9 mouse cellular contexts compared by ENCODE assay signal in the genomic region with DNA sequence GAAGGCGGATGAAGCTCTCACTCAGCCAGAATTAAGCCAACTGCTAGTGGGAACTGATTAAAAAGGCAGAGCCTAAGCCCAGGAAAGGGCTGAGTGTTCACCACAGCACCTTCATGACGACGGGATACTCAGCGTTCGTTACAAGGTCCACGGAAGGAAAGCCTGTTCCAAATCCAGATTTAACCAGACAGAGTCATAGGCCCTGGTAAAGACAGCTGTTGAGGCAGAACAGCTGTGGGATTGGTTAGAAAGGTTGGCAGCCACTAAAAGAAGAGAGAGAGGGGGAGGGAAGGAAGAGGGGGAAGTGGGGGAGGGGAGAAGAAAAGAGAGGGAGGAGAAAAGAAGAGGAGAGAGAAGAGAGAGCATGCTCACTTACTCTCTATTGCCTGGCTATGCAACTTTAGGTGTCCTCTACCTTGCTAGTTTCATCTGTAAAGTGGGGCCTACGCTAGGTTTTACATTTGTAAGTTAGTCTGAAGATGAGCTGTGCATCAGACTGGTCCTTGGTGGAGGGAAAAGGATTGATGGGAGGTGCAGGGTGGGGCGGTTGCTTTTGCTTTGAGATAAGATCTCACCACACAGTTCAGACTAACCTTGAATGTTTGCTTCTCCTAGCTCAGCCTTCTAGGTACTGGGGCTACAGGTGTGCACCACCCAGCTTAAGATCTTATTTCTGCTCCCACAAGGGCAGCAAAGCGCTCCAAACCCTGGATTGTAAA. TPM values are rescaled to one million over a fixed set of nuclear protein-coding genes. Genes with fewer than 3 reads are reported as not detected.
DNase-seq lines count a peak whose midpoint lies in the region; ATAC-seq and TF ChIP-seq lines count a peak whose summit lies in the region.
"Had no signal": no experiment of that assay in that cellular context is flagged by ENCODE, and none has a peak within 500 bp of the region (broad histone marks: within the 10 kb centered on the region; RNA-seq: fewer than 3 reads in every experiment).

No protein-coding gene starts in this region.

- peaks cover 20% of the 10 kb centered on the region for H3K4me1 ChIP-seq in embryonic fibroblast, embryonic 13.5 days (ENCODE audit: control insufficient read depth, insufficient read depth, low read length)
- H3K4me1 ChIP-seq in limb, embryonic 13.5 days, result peaks cover 99% of the 10 kb centered on the region
- H3K4me1 ChIP-seq in cerebellum, adult 2 months (ENCODE audit: control insufficient read depth, insufficient read depth, low read length), result peaks cover 39% of the 10 kb centered on the region

- no peak for TF ChIP-seq CTCF in gastrocnemius, adult 2 months (IDR thresholded peaks at IDR 0.05)
- TF ChIP-seq CTCF in embryonic fibroblast, embryonic 13.5 days (IDR thresholded peaks at IDR 0.05; ENCODE audit: borderline replicate concordance, insufficient read depth, low read length), result no peak
- TF ChIP-seq CTCF in cerebellum, adult 2 months (IDR thresholded peaks at IDR 0.05; ENCODE audit: borderline replicate concordance, insufficient read depth, low read depth, low read length), result no peak

- H3K27me3 ChIP-seq in limb, embryonic 13.5 days, result no peaks in the 10 kb centered on the region
- no peaks in the 10 kb centered on the region for H3K27me3 ChIP-seq in cerebellum, adult 2 months (ENCODE audit: control insufficient read depth, insufficient read depth, low read length)

- peak overlapping the region; percentile 85 for H3K27ac ChIP-seq in gastrocnemius, adult 2 months
- peak overlapping the region; percentile 81 for H3K27ac ChIP-seq in embryonic fibroblast, embryonic 13.5 days (ENCODE audit: insufficient read depth, low read length)
- H3K27ac ChIP-seq in limb, embryonic 13.5 days, result peak overlapping the region; percentile 90
- H3K27ac ChIP-seq in cerebellum, adult 2 months (ENCODE audit: insufficient read depth, low read length), result no peak overlapping the region

- H3K9me3 ChIP-seq in limb, embryonic 13.5 days, result no peaks in the 10 kb centered on the region
- H3K9me3 ChIP-seq: megakaryocyte, embryonic 14.5 days had no signal

- H3K4me3 ChIP-seq in gastrocnemius, adult 2 months, result peak overlapping the region; percentile 13; the same call in 1 of the 2 replicates
- no peak overlapping the region for H3K4me3 ChIP-seq in embryonic fibroblast, embryonic 13.5 days (ENCODE audit: insufficient read depth, low read length)
- no peak overlapping the region for H3K4me3 ChIP-seq in limb, embryonic 13.5 days
- H3K4me3 ChIP-seq in cerebellum, adult 2 months (replicated peaks; ENCODE audit: insufficient read depth, low read depth, low read length), result no peak overlapping the region

- DNase-seq in gastrocnemius, adult 2 months, result no peak
- no peak for DNase-seq in gastrocnemius, postnatal 36 days
- peak; percentile 31 for DNase-seq in 3T3-L1 (ENCODE audit: low read depth, low spot score)
- DNase-seq in urinary bladder, adult 18-20 months (ENCODE audit: low spot score in 2 of 2), result no peak
- DNase-seq in cerebellum, adult 2 months, result no peak
- DNase-seq in embryo, embryonic 11 days, result no peak

- 55% methylated on average over 9 of the region's 9 CpGs for WGBS in limb, embryonic 13.5 days
- WGBS in cerebellum, adult 2 months, result 72% methylated on average over 9 of the region's 9 CpGs

- ATAC-seq in limb, embryonic 13.5 days (ENCODE audit: low FRiP score, low read depth), result no peak

- peak overlapping the region; percentile 14 for H3K4me2 ChIP-seq in limb, embryonic 13.5 days (replicated peaks)

- no peak for TF ChIP-seq POLR2A in embryonic fibroblast, embryonic 13.5 days (IDR thresholded peaks at IDR 0.05; ENCODE audit: low read depth, low read length)
- no peak for TF ChIP-seq POLR2A in cerebellum, adult 2 months (IDR thresholded peaks at IDR 0.05; ENCODE audit: borderline replicate concordance, insufficient read depth, low read length)

- H3K9ac ChIP-seq in limb, embryonic 13.5 days, result 0 out of 2 replicates have a peak overlapping the region, but pooled peaks have one; percentile 8

- intact Hi-C loops in gastrocnemius, adult 2 months (cut with DNase I), result no loop called here
- intact Hi-C loops in gastrocnemius, postnatal 36 days (cut with DNase I), result no loop called here

- peaks cover 32% of the 10 kb centered on the region for H3K36me3 ChIP-seq in limb, embryonic 13.5 days

RNA-seq across cellular contexts. Expression of gene Pdlim4, which starts 5.9 kb away (rescaled TPM):
- 1 to 10 TPM; 4.7 to 7.9 TPM for total RNA-seq in gastrocnemius, adult 2 months (2021)
- total RNA-seq in gastrocnemius, postnatal 36 days (2021), result 1 to 10 TPM; 6.5 TPM
- 18.3 and 20.0 TPM in 2 replicates for polyA plus RNA-seq in embryonic fibroblast, embryonic 13.5 days (2011; ENCODE audit: insufficient read length, low read depth, missing spikeins)
- polyA plus RNA-seq in limb, embryonic 13.5 days (2015; fragmentation: Nextera tagmentation; extraction: Ambion mirVana), result 162 and 169 TPM in 2 replicates
- polyA plus RNA-seq in cerebellum, adult 2 months (2012; rRNA removed), result 16.9 and 18.6 TPM in 2 replicates

RNA-seq across cellular contexts. Expression of gene Slc22a4, which starts 35.0 kb away (rescaled TPM):
- total RNA-seq in gastrocnemius, adult 2 months (2021), result 1 to 10 TPM; 1.9 to 2.6 TPM
- 1 to 10 TPM; 2.1 to 2.8 TPM for total RNA-seq in gastrocnemius, postnatal 36 days (2021)
- polyA plus RNA-seq in embryonic fibroblast, embryonic 13.5 days (2011; ENCODE audit: insufficient read length, low read depth, missing spikeins), result 1.1 TPM in 1 of 2 replicates, not detected in the other
- 1.6 TPM in 2 replicates for polyA plus RNA-seq in limb, embryonic 13.5 days (2015; fragmentation: Nextera tagmentation; extraction: Ambion mirVana)
- 53.6 and 61.9 TPM in 2 replicates for polyA plus RNA-seq in cerebellum, adult 2 months (2012; rRNA removed)

RNA-seq across cellular contexts. Expression of gene P4ha2, which starts 37.0 kb away (rescaled TPM):
- 10 to 100 TPM; 27.2 to 46.2 TPM for total RNA-seq in gastrocnemius, adult 2 months (2021)
- total RNA-seq in gastrocnemius, postnatal 36 days (2021), result 10 to 100 TPM; 23.3 to 31.7 TPM
- 76.7 and 86.7 TPM in 2 replicates for polyA plus RNA-seq in embryonic fibroblast, embryonic 13.5 days (2011; ENCODE audit: insufficient read length, low read depth, missing spikeins)
- 81.3 and 84.9 TPM in 2 replicates for polyA plus RNA-seq in limb, embryonic 13.5 days (2015; fragmentation: Nextera tagmentation; extraction: Ambion mirVana)
- 13.6 and 14.2 TPM in 2 replicates for polyA plus RNA-seq in cerebellum, adult 2 months (2012; rRNA removed)

Comparison
In these comparisons a context has a peak if more than half of its experiments do, and no peak if none do; other contexts are left out.
1. RNA of gene Slc22a4, which starts 35.0 kb away (polyA plus RNA-seq): 53.6 to 61.9 TPM in cerebellum, adult 2 months; 1.6 TPM in limb, embryonic 13.5 days and 1.1 TPM in embryonic fibroblast, embryonic 13.5 days; every median in the first group is over 10 times any median in the second.